Mouse (Mus musculus) myocyte (in vitro differentiated cells): ENCODE results near the gene Dazl. TPM values are rescaled to one million over a fixed set of nuclear protein-coding genes. Genes with fewer than 3 reads are reported as not detected.

Experiments used
- H3K27me3 ChIP-seq: one replicate; pipeline ENCODE4 v1.6.1; 2011; ENCODE audit not compliant: control insufficient read depth, insufficient read depth, insufficient read length
- H3K36me3 ChIP-seq: one replicate; pipeline ENCODE4 v1.6.1; 2011; ENCODE audit not compliant: control insufficient read depth, insufficient read depth
- H3K4me2 ChIP-seq: one replicate; pipeline ENCODE4 v1.6.1; 2011; ENCODE audit warnings: low read depth, control low read depth
- H3K4me3 ChIP-seq: one replicate; pipeline ENCODE4 v1.5.1; 2011; ENCODE audit warnings: mild to moderate bottlenecking, control low read depth, moderate library complexity
- H3K79me2 ChIP-seq: one replicate; pipeline ENCODE4 v1.6.1; 2011; ENCODE audit not compliant: control insufficient read depth, insufficient read depth
- H3ac ChIP-seq: one replicate; pipeline ENCODE4 v1.6.1; 2011; ENCODE audit not compliant: control insufficient read depth, insufficient read length
- CEBPB ChIP-seq: IDR thresholded peaks from 2 replicates; pipeline ENCODE4 v1.6.1; 2011; ENCODE audit warnings: mild to moderate bottlenecking, moderate library complexity; ENCODE audit not compliant: poor library complexity, insufficient read depth, severe bottlenecking
- E2F4 ChIP-seq: IDR thresholded peaks from one replicate; pipeline ENCODE4 v1.6.1; 2011; ENCODE audit warnings: mild to moderate bottlenecking, control low read depth, moderate library complexity; ENCODE audit not compliant: insufficient read depth
- MAX ChIP-seq: IDR thresholded peaks from one replicate; pipeline ENCODE4 v1.6.1; 2011; ENCODE audit warnings: low read depth, mild to moderate bottlenecking, control low read depth
- MYOD1 ChIP-seq, 3 experiments: IDR thresholded peaks; one replicate each; pipeline ENCODE4 v1.6.1; 2011; ENCODE audit warnings: control low read depth in 2 of 3, low read depth in 2 of 3, mild to moderate bottlenecking in 2 of 3, moderate library complexity in 1 of 3; ENCODE audit not compliant: insufficient read length in 2 of 3, control insufficient read depth in 1 of 3
- MYOG ChIP-seq, 3 experiments: IDR thresholded peaks; one replicate each; pipeline ENCODE4 v1.6.1; 2011; ENCODE audit warnings: control low read depth in 2 of 3, low read depth in 2 of 3, mild to moderate bottlenecking in 2 of 3; ENCODE audit not compliant: insufficient read length in 2 of 3, control insufficient read depth in 1 of 3, insufficient read depth in 1 of 3
- POLR2A ChIP-seq: IDR thresholded peaks from one replicate; pipeline ENCODE4 v1.6.1; 2011; ENCODE audit warnings: low read depth, mild to moderate bottlenecking, control low read depth, moderate library complexity; ENCODE audit not compliant: insufficient read length
- POLR2AphosphoS2 ChIP-seq: IDR thresholded peaks from one replicate; pipeline ENCODE4 v1.6.1; 2011; ENCODE audit warnings: low read depth, control low read depth; ENCODE audit not compliant: insufficient read length
- REST ChIP-seq: IDR thresholded peaks from one replicate; pipeline ENCODE4 v1.6.1; 2011; ENCODE audit warnings: mild to moderate bottlenecking, control low read depth, moderate library complexity; ENCODE audit not compliant: insufficient read depth, insufficient read length
- SRF ChIP-seq: IDR thresholded peaks from one replicate; pipeline ENCODE4 v1.6.1; 2011; ENCODE audit warnings: low read depth; ENCODE audit not compliant: control insufficient read depth, insufficient read length
- TCF12 ChIP-seq: IDR thresholded peaks from one replicate; pipeline ENCODE4 v1.6.1; 2011; ENCODE audit warnings: mild to moderate bottlenecking, control low read depth; ENCODE audit not compliant: poor library complexity, insufficient read depth, severe bottlenecking
- TCF3 ChIP-seq: IDR thresholded peaks from one replicate; pipeline ENCODE4 v1.6.1; 2011; ENCODE audit warnings: low read depth, control low read depth; ENCODE audit not compliant: insufficient read length
- USF1 ChIP-seq: IDR thresholded peaks from one replicate; pipeline ENCODE4 v1.6.1; 2011; ENCODE audit warnings: low read depth, mild to moderate bottlenecking, control low read depth, moderate library complexity
- polyA plus RNA-seq: library from polyadenylated mRNA; unstranded; fragments of >200 nt; fragmentation: generic; extraction: Trizol; gene quantifications from one replicate; pipeline ENCODE4 v1.2.1, GENCODE M21; 2012; ENCODE audit warnings: missing spikeins

Dazl gene
- polyA plus RNA-seq, 1 experiment: not detected

DNA sequence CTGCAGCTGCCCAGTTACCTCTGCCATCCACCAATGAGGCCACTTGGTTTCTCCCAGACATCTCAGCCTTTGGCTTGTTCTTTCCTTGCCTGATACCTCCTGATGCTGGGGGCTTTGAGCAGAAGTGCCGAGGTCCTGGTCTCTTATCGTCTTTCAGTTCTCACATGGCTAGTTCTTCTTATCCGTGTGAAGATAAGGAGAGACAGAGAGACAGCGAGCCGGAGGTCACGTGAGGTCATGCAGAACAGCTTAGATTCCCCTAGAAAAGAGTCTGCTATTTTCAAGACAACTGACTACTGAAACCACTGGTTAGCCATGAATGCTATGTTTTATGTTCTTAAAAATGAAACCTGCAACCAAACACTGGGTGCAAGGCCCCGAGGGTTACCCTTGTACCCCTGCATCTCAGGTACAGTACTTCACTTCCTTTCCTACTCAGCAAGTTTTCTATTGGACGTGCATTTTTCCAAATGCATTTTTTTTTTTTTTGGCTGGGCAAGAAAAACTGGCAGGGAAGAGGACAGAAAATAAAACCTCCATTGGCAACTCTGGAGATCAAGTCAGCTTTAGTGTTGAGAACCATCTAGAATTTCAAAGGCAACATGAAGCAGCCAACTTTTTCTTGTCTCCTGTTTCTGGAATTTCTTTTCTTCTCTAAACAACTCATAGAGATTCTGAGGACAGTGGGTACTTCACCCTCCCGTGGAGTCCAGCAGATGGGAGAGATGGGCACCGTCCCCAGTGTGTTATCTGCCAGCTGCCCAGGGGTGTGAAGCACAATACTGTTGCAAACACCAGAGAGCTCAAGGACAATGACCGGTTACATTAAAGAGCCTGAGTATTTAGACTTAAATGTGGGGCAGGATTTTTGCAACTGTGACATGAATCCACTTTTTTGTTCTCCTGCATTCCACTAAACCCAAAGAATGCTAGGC, 23.0 kb upstream of the Dazl start:
- Histone ChIP-seq H3K36me3 (no peaks in the 10 kb centered on the region), H3K4me3 (no peak overlapping the region), H3ac (no peak overlapping the region), H3K27me3 (no peaks in the 10 kb centered on the region), H3K4me2 (no peak overlapping the region), H3K79me2 (no peaks in the 10 kb centered on the region)
- TF ChIP-seq POLR2A: no peak
- TF ChIP-seq CEBPB: no peak
- no peak for TF ChIP-seq E2F4

GRCm38 (mm10) chr17:50310148-50310802, 16.8 kb upstream of the Dazl start:
- Histone ChIP-seq H3ac (no peak overlapping the region), H3K36me3 (no peaks in the 10 kb centered on the region), H3K79me2 (no peaks in the 10 kb centered on the region), H3K27me3 (no peaks in the 10 kb centered on the region), H3K4me3 (no peak overlapping the region), H3K4me2 (no peak overlapping the region)
- TF ChIP-seq SRF (no peak), TCF12 (no peak), POLR2AphosphoS2 (no peak), TCF3 (no peak), MYOD1 (IDR thresholded peaks at IDR 0.05; ENCODE audit: control insufficient read depth in 1 of 3, insufficient read length in 2 of 3, low read depth in 2 of 3) (no peak), POLR2A (no peak), USF1 (no peak)

DNA sequence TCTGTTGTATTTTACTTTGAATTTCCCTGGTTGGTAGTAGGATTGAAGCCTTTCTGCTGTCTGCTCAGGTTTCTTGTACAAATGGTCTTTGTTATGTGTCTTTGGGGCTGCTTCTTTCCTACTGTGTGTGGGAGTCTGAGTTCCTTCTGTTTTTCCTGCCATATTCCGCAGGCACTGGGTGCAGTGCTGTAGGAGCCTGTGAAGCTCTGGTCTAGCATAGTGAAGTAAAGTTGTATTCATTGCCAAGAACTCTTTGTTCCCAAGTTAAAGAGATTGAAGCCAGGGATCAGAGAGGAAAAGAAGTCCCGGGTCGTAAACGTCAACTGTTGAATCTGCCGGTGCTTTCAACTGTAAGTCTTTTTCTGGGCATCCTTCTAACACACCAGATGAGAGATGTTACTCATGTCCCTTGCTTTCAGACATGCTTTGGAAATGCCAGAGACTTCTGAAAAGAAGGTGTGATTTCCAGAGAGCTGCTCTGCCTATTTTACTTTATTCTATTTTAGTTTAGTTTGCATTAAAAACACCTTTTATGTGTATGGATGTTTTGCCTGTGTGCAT, 16.2 kb upstream of the Dazl start:
- no peak overlapping the region for H3ac ChIP-seq
- TF ChIP-seq E2F4: no peak
- TF ChIP-seq TCF12: no peak
- TF ChIP-seq REST: no peak
- TF ChIP-seq POLR2A: no peak
- TF ChIP-seq SRF: no peak
- no peak for TF ChIP-seq MYOD1 (IDR thresholded peaks at IDR 0.05; ENCODE audit: control insufficient read depth in 1 of 3, insufficient read length in 2 of 3, low read depth in 2 of 3)
- no peak for TF ChIP-seq MAX
- no peak for TF ChIP-seq TCF3
- TF ChIP-seq USF1: no peak
- no peak for TF ChIP-seq CEBPB
- no peak for TF ChIP-seq POLR2AphosphoS2
- no peak for TF ChIP-seq MYOG (IDR thresholded peaks at IDR 0.05; ENCODE audit: control insufficient read depth in 1 of 3, insufficient read depth in 1 of 3, insufficient read length in 2 of 3, low read depth in 2 of 3)
- H3K79me2 ChIP-seq: no peaks in the 10 kb centered on the region
- no peaks in the 10 kb centered on the region for H3K27me3 ChIP-seq
- no peak overlapping the region for H3K4me3 ChIP-seq
- H3K36me3 ChIP-seq: no peaks in the 10 kb centered on the region
- no peak overlapping the region for H3K4me2 ChIP-seq

GRCm38 (mm10) chr17:50308880-50309279, 15.4 kb upstream of the Dazl start:
- Histone ChIP-seq H3K27me3 (no peaks in the 10 kb centered on the region), H3K79me2 (no peaks in the 10 kb centered on the region), H3K4me3 (no peak overlapping the region), H3K36me3 (no peaks in the 10 kb centered on the region), H3K4me2 (no peak overlapping the region), H3ac (no peak overlapping the region)
- TF ChIP-seq POLR2AphosphoS2 (no peak), E2F4 (no peak), TCF12 (no peak), MAX (no peak), USF1 (no peak), MYOD1 (IDR thresholded peaks at IDR 0.05; ENCODE audit: control insufficient read depth in 1 of 3, insufficient read length in 2 of 3, low read depth in 2 of 3) (no peak), SRF (no peak), CEBPB (no peak), POLR2A (no peak), REST (no peak), MYOG (IDR thresholded peaks at IDR 0.05; ENCODE audit: control insufficient read depth in 1 of 3, insufficient read depth in 1 of 3, insufficient read length in 2 of 3, low read depth in 2 of 3) (no peak), TCF3 (no peak)
